Mouse (Mus musculus) liver, postnatal 0 days (tissue): ENCODE data around the gene Smurf1. TPM values are rescaled to one million over a fixed set of nuclear protein-coding genes. Genes with fewer than 3 reads are reported as not detected.

Experiments
- ATAC-seq: fragments of 200-750 bp; cut with Nextera tagmentation; 2 replicates; pipeline ENCODE4 v1.8.0; 2017; ENCODE audit warnings: mild to moderate bottlenecking, moderate library complexity
- DNase-seq: peaks from one replicate; pipeline ENCODE4 v3.0.0-alpha.2; 2016
- H3K27ac ChIP-seq: fragments of 300-500 bp; sonication (generic); 2 replicates; pipeline ENCODE4 v1.5.1; 2014; ENCODE audit warnings: antibody characterized with exemption, moderate library complexity, mild to moderate bottlenecking, low read depth
- H3K27me3 ChIP-seq: fragments of 300-500 bp; sonication (generic); 2 replicates; pipeline ENCODE4 v1.6.1; 2014; ENCODE audit warnings: low read length, control low read depth, mixed read lengths; ENCODE audit not compliant: insufficient read depth
- H3K36me3 ChIP-seq: fragments of 300-500 bp; sonication (generic); replicated peaks from 2 replicates; pipeline ENCODE4 v1.6.1; 2014; ENCODE audit warnings: mild to moderate bottlenecking, control low read depth, low read length, moderate library complexity, mixed read lengths; ENCODE audit not compliant: insufficient read depth
- H3K4me1 ChIP-seq: fragments of 300-500 bp; sonication (generic); 2 replicates; pipeline ENCODE4 v1.6.1; 2014; ENCODE audit warnings: antibody characterized with exemption, mild to moderate bottlenecking, control low read depth; ENCODE audit not compliant: insufficient read depth
- H3K4me2 ChIP-seq: fragments of 300-500 bp; sonication (generic); 2 replicates; pipeline ENCODE4 v1.6.1; 2014; ENCODE audit warnings: low read depth, mild to moderate bottlenecking, low read length, moderate library complexity, mixed read lengths
- H3K4me3 ChIP-seq: fragments of 300-500 bp; sonication (generic); 2 replicates; pipeline ENCODE4 v1.5.1; 2014; ENCODE audit warnings: low read depth, low read length
- H3K9ac ChIP-seq: fragments of 300-500 bp; sonication (generic); replicated peaks from 2 replicates; pipeline ENCODE4 v1.6.1; 2014; ENCODE audit warnings: mild to moderate bottlenecking, moderate library complexity
- H3K9me3 ChIP-seq: fragments of 300-500 bp; sonication (generic); 2 replicates; pipeline ENCODE4 v1.6.1; 2016; ENCODE audit warnings: mild to moderate bottlenecking, control low read depth, low read length, mixed read lengths
- CTCF ChIP-seq: sonication (generic); IDR thresholded peaks from 2 replicates; pipeline ENCODE4 v1.5.1; 2016; ENCODE audit warnings: antibody characterized with exemption, low read depth
- EP300 ChIP-seq: IDR thresholded peaks from 2 replicates; pipeline ENCODE4 v1.6.1; 2016; ENCODE audit warnings: antibody characterized with exemption, low read depth, mild to moderate bottlenecking
- WGBS: fragments of 180-500 bp; shearing (Covaris S2); extraction: QIAGEN DNeasy Blood & Tissue Kit; methylation state at CpG from one replicate; pipeline ENCODE4 v1.1.7; 2014; ENCODE audit not compliant: insufficient replicate concordance; 5-methylcytosine and 5-hydroxymethylcytosine counted together
- polyA plus RNA-seq: library from polyadenylated mRNA; unstranded; fragments of >200 nt; fragmentation: Nextera tagmentation; extraction: Ambion mirVana; gene quantifications from 2 replicates; pipeline ENCODE4 v1.2.1, GENCODE M21; 2015

The Smurf1 gene
- polyA plus RNA-seq, 1 experiment from 2014 or later: 2.2 TPM

GRCm38 (mm10) chr5:144998491-144998890 is 32.8 kb upstream of the Smurf1 start:
- Histone ChIP-seq H3K9me3 (no peaks in the 10 kb centered on the region), H3K4me2 (no peak overlapping the region), H3K4me3 (no peak overlapping the region), H3K4me1 (no peaks in the 10 kb centered on the region), H3K27ac (no peak overlapping the region), H3K36me3 (no peaks in the 10 kb centered on the region), H3K9ac (no peak overlapping the region), H3K27me3 (no peaks in the 10 kb centered on the region)
- WGBS: 44% methylated on average over 2 of the region's 2 CpGs
- DNase-seq (peak; percentile 40), ATAC-seq (no peak)
- TF ChIP-seq EP300: no peak
- peak; percentile 63 for TF ChIP-seq CTCF

GRCm38 (mm10) chr5:144990481-144990880 is 24.8 kb upstream of the Smurf1 start:
- no peak for DNase-seq
- Histone ChIP-seq H3K27me3 (no peaks in the 10 kb centered on the region), H3K4me1 (no peaks in the 10 kb centered on the region), H3K36me3 (no peaks in the 10 kb centered on the region), H3K4me3 (no peak overlapping the region), H3K9ac (no peak overlapping the region), H3K4me2 (no peak overlapping the region), H3K9me3 (no peaks in the 10 kb centered on the region), H3K27ac (no peak overlapping the region)
- 76% methylated on average over 5 of the region's 5 CpGs for WGBS
- no peak for ATAC-seq
- no peak for TF ChIP-seq EP300

- no peak for TF ChIP-seq CTCF
- DNase-seq (no peak), ATAC-seq (no peak)
- H3K27me3 ChIP-seq: no peaks in the 10 kb centered on the region
- WGBS: 69% methylated on average over 2 of the region's 2 CpGs
- no peaks in the 10 kb centered on the region for H3K36me3 ChIP-seq
- H3K9ac ChIP-seq: no peak overlapping the region
- H3K9me3 ChIP-seq: 0 out of 2 replicates have a peak, but pooled peaks cover under 1% of the 10 kb centered on the region
- no peak overlapping the region for H3K4me2 ChIP-seq
- no peaks in the 10 kb centered on the region for H3K4me1 ChIP-seq
- no peak overlapping the region for H3K27ac ChIP-seq
- H3K4me3 ChIP-seq: no peak overlapping the region
Measured at GRCm38 (mm10) chr5:144990051-144990450, 24.4 kb upstream of the Smurf1 start.

GRCm38 (mm10) chr5:144989061-144989405 is 23.4 kb upstream of the Smurf1 start:
- TF ChIP-seq EP300: no peak
- TF ChIP-seq CTCF: no peak
- peaks cover 5% of the 10 kb centered on the region; the same call in 1 of the 2 replicates for H3K9me3 ChIP-seq
- WGBS: 83% methylated on average over 4 of the region's 4 CpGs
- no peak overlapping the region for H3K9ac ChIP-seq
- DNase-seq (no peak), ATAC-seq (no peak)
- H3K4me2 ChIP-seq: no peak overlapping the region
- H3K4me3 ChIP-seq: no peak overlapping the region
- no peaks in the 10 kb centered on the region for H3K4me1 ChIP-seq
- H3K27ac ChIP-seq: no peak overlapping the region
- H3K27me3 ChIP-seq: no peaks in the 10 kb centered on the region
- no peaks in the 10 kb centered on the region for H3K36me3 ChIP-seq

- Histone ChIP-seq H3K9ac (no peak overlapping the region), H3K4me2 (no peak overlapping the region)
Measured at GRCm38 (mm10) chr5:144988340-144989060, 22.9 kb upstream of the Smurf1 start.

GRCm38 (mm10) chr5:144987561-144987960 is 21.9 kb upstream of the Smurf1 start:
- H3K27ac ChIP-seq: no peak overlapping the region
- no peaks in the 10 kb centered on the region for H3K27me3 ChIP-seq
- no peak for ATAC-seq
- no peak for DNase-seq
- 81% methylated on average over 13 of the region's 13 CpGs for WGBS
- no peaks in the 10 kb centered on the region for H3K36me3 ChIP-seq
- H3K9ac ChIP-seq: no peak overlapping the region
- no peak for TF ChIP-seq EP300
- no peak for TF ChIP-seq CTCF
- H3K4me3 ChIP-seq: no peak overlapping the region
- H3K4me1 ChIP-seq: no peaks in the 10 kb centered on the region
- peaks cover 8% of the 10 kb centered on the region for H3K9me3 ChIP-seq
- no peak overlapping the region for H3K4me2 ChIP-seq

More at GRCm38 (mm10) chr5:144988340-144989060, 22.9 kb upstream of the Smurf1 start:
- 48% methylated on average over 9 of the region's 9 CpGs for WGBS
- H3K27me3 ChIP-seq: no peaks in the 10 kb centered on the region
- TF ChIP-seq EP300: no peak
- TF ChIP-seq CTCF: peak; percentile 76
- H3K4me3 ChIP-seq: no peak overlapping the region
- ATAC-seq (peak; percentile 80), DNase-seq (peak; percentile 24)
- no peaks in the 10 kb centered on the region for H3K4me1 ChIP-seq
- H3K36me3 ChIP-seq: no peaks in the 10 kb centered on the region
- H3K27ac ChIP-seq: no peak overlapping the region
- H3K9me3 ChIP-seq: peaks cover 5% of the 10 kb centered on the region; the same call in 1 of the 2 replicates
